Mouse (Mus musculus): ENCODE data around the gene Tubb5. TPM values are rescaled to one million over a fixed set of nuclear protein-coding genes. Genes with fewer than 3 reads are reported as not detected.

Gene Tubb5
- polyA plus RNA-seq, 1 experiment from 2014 or later, result 1,042 TPM

DNA sequence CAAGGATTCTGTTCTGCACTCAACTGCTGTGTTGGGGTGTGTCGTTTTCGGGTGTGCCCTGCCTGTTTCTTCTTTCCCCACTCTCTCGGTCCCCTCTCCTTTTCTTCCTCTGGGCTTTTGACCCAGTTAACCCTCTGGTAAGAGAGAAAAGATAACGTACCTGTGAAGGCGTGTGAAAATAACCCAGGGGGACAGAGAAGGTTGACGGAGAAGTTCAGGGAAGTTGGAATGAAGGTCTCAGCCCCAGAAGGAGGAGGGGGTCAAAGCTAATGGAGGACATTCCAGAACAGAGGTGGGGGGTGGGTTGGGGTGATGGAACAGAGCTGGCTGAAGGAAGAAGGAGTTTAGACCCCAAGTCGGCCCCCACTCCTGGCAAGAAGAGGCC is 30.8 kb upstream of the Tubb5 start:
- Histone ChIP-seq H3K9ac (peak overlapping the region; percentile 79), H3K4me2 (peak overlapping the region; percentile 90), H3K27me3 (no peaks in the 10 kb centered on the region), H3K9me3 (no peaks in the 10 kb centered on the region), H3K27ac (peak overlapping the region; percentile 99), H3K4me1 (peaks cover 57% of the 10 kb centered on the region), H3K36me3 (peaks cover 6% of the 10 kb centered on the region), H3K4me3 (peak overlapping the region; percentile 73)
- 2% methylated on average over 7 of the region's 7 CpGs for WGBS
- ATAC-seq (ENCODE audit: borderline replicate concordance, extremely low read depth, low FRiP score, low TSS enrichment), result no peak

DNA sequence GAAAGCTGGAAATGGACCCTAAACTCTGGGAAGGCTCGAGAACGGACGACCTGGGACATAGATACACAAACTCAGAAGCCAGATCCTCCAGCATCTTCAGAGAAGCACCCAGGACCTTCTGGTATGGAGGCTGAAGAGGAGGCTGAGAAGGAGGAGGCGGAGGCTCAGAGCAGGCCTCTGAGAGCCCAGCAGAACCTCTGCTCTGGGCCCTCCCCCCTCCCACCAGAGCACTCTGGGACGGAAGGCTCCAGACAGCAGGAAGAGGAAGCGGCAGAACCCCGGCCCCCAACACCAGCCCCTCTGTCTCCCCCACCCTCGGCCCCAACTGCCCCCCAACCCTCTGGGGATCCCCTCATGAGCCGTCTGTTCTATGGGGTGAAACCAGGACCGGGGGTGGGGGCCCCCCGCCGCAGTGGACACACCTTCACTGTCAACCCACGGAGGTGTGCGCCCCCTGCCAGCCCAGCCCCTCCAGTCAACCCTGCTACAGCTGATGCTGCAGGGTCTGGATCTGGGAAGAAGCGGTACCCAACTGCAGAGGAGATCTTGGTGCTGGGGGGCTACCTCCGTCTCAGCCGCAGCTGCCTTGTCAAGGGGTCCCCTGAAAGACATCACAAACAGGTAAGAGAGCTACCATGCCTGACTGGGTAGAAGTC is 30.2 kb upstream of the Tubb5 start:
- Histone ChIP-seq H3K4me2 (peak overlapping the region; percentile 90), H3K27me3 (no peaks in the 10 kb centered on the region), H3K9ac (peak overlapping the region; percentile 79), H3K27ac (peak overlapping the region; percentile 99), H3K4me3 (peak overlapping the region; percentile 73), H3K36me3 (peaks cover 5% of the 10 kb centered on the region), H3K9me3 (no peaks in the 10 kb centered on the region), H3K4me1 (peaks cover 52% of the 10 kb centered on the region)
- WGBS, result 17% methylated on average over 17 of the region's 17 CpGs
- ATAC-seq (ENCODE audit: borderline replicate concordance, extremely low read depth, low FRiP score, low TSS enrichment), result no peak

DNA sequence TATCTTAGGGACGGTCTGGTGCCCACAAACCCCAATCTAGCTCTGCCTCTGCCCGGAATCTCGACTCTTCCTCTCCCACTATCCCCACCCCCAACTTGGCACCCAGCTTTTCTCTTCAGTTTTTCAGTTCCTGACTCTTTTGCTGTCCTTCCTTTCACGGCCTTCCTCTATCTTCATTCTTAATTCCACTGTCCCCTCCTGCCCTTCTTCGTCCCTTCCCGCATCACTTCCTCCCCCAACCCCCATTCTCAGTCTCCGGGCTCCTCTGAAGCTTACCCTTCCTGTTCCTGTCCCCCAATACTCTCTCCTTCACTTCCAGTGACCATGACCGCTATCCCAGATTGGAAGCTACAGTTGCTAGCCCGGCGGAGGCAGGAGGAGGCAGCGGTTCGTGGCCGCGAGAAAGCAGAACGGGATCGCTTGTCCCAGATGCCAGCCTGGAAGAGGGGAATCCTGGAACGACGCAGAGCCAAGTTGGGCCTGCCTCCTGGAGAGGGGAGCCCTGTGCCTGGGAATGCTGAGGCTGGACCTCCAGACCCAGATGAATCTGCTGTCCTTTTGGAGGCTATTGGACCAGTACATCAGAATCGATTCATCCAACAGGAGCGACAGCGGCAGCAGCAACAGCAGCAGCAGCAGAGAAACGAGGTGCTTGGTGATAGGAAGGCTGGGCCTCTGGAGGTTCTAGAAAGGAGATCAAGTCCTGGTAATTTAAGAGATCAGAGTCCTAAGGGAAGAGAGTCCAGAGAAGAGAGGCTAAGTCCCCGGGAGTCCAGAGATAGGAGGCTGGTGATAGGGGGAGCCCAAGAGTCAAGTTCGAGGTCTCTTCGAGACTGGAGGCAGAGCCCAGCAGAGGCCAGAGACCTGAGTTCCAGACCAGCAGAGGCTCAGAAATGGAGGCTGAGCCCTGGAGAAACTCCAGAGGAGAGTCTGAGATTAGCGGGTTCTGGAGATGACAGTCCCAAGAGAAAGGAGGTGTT is 29.1 kb upstream of the Tubb5 start:
- Histone ChIP-seq H3K27ac (peak overlapping the region; percentile 99), H3K27me3 (no peaks in the 10 kb centered on the region), H3K4me1 (peaks cover 46% of the 10 kb centered on the region), H3K9me3 (no peaks in the 10 kb centered on the region), H3K36me3 (peaks cover 5% of the 10 kb centered on the region), H3K4me2 (peak overlapping the region; percentile 90), H3K9ac (peak overlapping the region; percentile 79), H3K4me3 (peak overlapping the region; percentile 73)
- no peak for ATAC-seq (ENCODE audit: borderline replicate concordance, extremely low read depth, low FRiP score, low TSS enrichment)
- 4% methylated on average over 26 of the region's 26 CpGs for WGBS

DNA sequence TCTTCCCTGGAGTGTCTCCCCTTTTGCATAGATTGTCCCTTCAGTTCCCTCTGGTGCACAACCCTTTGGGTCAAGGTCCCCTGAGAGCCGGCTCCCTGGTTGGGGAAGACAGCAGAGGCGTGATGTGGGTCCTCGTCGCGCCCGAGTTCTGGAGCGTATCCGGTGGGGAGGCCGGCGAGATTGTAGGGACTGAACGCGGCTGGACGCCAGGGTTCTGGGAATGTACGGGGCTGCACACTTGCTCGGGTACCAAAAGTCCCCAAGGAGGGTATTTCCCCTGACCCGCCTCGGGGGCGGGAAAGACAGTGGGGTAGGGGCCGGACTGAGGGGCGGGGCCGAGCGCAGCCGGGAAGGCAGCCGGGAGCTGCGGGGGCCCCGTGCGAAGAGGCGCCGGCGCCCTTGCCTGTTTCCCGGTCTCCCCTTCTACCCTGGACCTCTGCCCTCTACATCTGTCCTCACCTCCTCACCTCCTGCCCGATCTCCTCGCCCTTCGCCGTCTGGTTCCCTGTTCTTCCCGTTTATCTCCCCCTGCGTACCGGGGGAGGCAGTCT is 28.2 kb upstream of the Tubb5 start:
- peak overlapping the region; percentile 90 for H3K4me2 ChIP-seq
- H3K9ac ChIP-seq, result peak overlapping the region; percentile 79
- under 1% methylated on average over 38 of the region's 38 CpGs for WGBS
- peak overlapping the region; percentile 99 for H3K27ac ChIP-seq
- peak overlapping the region; percentile 73 for H3K4me3 ChIP-seq
- no peaks in the 10 kb centered on the region for H3K27me3 ChIP-seq
- H3K36me3 ChIP-seq, result peaks cover 4% of the 10 kb centered on the region
- peaks cover 47% of the 10 kb centered on the region for H3K4me1 ChIP-seq
- peak; percentile 66 for ATAC-seq (ENCODE audit: borderline replicate concordance, extremely low read depth, low FRiP score, low TSS enrichment)
- H3K9me3 ChIP-seq, result no peaks in the 10 kb centered on the region

DNA sequence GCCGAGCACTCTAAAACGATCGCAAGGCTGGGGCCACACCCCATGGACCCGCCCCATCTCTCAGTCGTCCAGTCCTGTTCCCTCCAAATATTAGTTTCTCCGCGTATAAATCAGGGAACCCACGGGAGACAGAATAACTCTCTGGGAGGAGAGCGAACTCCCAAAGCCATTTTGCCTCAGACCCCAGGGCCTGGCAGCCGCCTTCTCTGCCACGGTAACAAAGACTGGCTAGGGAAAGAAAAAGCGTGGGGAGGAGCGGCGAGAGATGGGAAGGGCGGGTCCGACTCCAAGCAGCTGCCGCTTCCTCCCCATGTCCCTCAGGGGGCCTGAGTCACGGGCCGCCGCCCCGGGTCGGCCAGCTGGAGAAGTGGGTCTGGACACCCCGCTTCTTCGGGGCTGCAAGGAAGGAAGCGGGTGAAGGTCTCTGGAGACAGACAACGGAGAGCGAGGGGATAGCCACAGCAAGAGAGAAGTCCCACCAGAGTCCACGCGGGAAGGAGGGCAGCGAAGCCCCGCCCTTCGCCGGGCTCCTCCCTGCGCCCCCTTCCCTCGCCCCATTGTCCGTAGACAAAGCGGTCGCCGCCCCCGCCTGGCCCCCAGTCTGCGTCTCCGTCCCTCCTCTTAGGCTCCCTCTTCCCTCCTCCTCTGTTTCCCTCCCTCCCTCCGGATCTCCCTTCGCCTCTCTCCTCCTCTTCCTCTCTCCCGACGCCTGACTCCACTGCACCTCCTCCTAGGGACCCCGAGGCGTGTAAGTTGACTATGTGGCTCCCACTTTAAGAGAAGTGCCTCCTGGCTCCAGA is 27.6 kb upstream of the Tubb5 start, which contains the start of gene Ppp1r18:
Ppp1r18 (plus strand) TSS at position 113 of the 800 bp plus-strand sequence.
- H3K27ac ChIP-seq, result peak within 1 kb of the TSS; percentile 99
- H3K27me3 ChIP-seq, result no peaks in the 10 kb centered on the region
- under 1% methylated on average over 48 of the region's 48 CpGs for WGBS
- peak within 1 kb of the TSS; percentile 90 for H3K4me2 ChIP-seq
- H3K4me3 ChIP-seq, result peak within 1 kb of the TSS; percentile 73
- no peaks in the 10 kb centered on the region for H3K36me3 ChIP-seq
- ATAC-seq (ENCODE audit: borderline replicate concordance, extremely low read depth, low FRiP score, low TSS enrichment), result peak; percentile 73
- peaks cover 48% of the 10 kb centered on the region for H3K4me1 ChIP-seq
- no peaks in the 10 kb centered on the region for H3K9me3 ChIP-seq
- H3K9ac ChIP-seq, result peak within 1 kb of the TSS; percentile 79

DNA sequence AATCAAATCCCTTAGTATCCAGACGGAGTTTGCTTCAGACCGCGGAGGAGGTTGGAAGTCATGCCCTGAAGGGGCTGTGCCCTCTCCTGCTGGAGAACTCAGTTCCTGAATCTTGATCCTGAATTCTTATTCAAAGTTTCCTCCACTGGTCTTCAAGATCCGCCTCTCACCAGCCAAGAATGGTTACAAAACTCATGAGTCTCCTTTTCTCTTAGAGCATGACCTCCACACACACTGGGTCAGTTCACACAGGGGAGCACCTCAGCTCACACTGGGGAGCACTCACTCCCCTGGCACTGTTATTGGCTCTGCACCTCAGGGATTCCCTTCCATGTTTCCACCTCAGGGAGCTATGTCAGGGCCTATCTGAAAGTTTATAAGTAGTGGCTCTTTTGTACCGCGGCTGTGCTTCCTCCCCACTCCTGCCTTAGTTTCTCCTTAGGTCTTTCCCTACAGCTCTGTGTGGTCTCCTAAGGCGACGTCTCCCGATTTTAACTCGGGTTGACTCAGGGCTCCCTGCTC is 26.8 kb upstream of the Tubb5 start:
- Histone ChIP-seq H3K4me3 (peak overlapping the region; percentile 73), H3K9me3 (no peaks in the 10 kb centered on the region), H3K36me3 (no peaks in the 10 kb centered on the region), H3K4me1 (peaks cover 42% of the 10 kb centered on the region), H3K27ac (peak overlapping the region; percentile 99), H3K27me3 (no peaks in the 10 kb centered on the region), H3K9ac (peak overlapping the region; percentile 79), H3K4me2 (peak overlapping the region; percentile 90)
- 22% methylated on average over 10 of the region's 10 CpGs for whole genome bisulfite sequencing
- no peak for ATAC-seq (ENCODE audit: borderline replicate concordance, extremely low read depth, low FRiP score, low TSS enrichment)

DNA sequence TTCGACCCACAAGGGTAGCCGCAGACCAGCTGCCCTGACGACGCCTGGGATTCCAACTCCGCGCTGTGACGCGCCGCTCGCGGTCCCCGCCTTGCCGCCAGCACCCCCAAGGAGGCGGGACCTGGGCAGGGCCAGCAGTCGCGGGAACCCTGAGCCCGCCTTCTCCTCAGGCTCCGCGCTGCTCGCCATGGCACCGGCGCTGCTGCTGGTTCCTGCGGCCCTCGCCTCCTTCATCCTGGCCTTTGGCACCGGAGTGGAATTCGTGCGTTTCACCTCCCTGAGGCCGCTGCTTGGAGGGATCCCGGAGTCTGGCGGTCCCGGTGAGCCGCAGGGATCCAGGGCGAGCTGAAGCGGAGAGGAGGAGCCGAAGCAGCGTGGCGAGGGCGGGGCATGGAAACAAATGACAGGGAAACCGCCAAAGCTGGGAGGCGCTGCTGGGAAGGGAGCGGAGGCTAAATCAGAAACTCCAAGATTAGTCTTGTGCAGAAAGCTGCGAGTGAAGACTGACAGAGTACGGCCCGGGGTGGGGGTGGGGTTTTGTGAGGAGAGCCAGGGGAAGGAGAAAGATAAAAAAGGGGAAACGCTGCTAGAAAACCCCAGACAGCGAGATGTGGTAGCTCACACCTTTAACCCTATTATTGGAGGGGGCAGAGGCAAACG is 23.2 kb upstream of the Tubb5 start, which contains the start of gene Nrm:
Nrm (plus strand) TSS at position 121 of the 660 bp plus-strand sequence.
- Histone ChIP-seq H3K4me2 (peak within 1 kb of the TSS; percentile 74), H3K36me3 (peaks cover 24% of the 10 kb centered on the region), H3K9ac (peak within 1 kb of the TSS; percentile 73), H3K4me1 (peaks cover 16% of the 10 kb centered on the region), H3K27me3 (no peaks in the 10 kb centered on the region), H3K4me3 (peak within 1 kb of the TSS; percentile 77), H3K27ac (peak within 1 kb of the TSS; percentile 95), H3K9me3 (no peaks in the 10 kb centered on the region)
- ATAC-seq (ENCODE audit: borderline replicate concordance, extremely low read depth, low FRiP score, low TSS enrichment), result peak; percentile 90
- WGBS, result under 1% methylated on average over 47 of the region's 47 CpGs

DNA sequence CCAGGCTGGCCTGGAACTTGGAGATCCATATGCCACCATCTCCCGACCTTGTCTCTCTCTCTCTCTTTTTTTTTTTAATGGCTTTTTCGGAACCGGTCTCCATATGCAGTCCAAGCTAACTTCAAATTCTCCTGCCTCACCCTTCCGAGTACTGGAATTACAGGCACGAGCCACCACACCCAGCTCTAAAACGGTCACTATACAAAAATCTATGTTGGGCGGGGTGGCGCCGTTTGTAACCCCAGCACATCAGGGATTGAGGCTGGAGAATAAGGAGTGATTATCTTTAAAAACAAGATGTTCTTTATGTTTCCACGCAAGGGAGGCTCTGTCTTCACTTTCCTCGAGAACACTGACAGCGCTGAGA is 22.7 kb upstream of the Tubb5 start:
- peaks cover 24% of the 10 kb centered on the region for H3K36me3 ChIP-seq
- peak overlapping the region; percentile 73; the same call in 1 of the 2 replicates for H3K9ac ChIP-seq
- peak overlapping the region; percentile 77 for H3K4me3 ChIP-seq
- peak overlapping the region; percentile 95 for H3K27ac ChIP-seq
- 3% methylated on average over 12 of the region's 12 CpGs for WGBS
- no peaks in the 10 kb centered on the region for H3K9me3 ChIP-seq
- peak overlapping the region; percentile 74 for H3K4me2 ChIP-seq
- H3K4me1 ChIP-seq, result peaks cover 16% of the 10 kb centered on the region
- no peak for ATAC-seq (ENCODE audit: borderline replicate concordance, extremely low read depth, low FRiP score, low TSS enrichment)
- no peaks in the 10 kb centered on the region for H3K27me3 ChIP-seq

DNA sequence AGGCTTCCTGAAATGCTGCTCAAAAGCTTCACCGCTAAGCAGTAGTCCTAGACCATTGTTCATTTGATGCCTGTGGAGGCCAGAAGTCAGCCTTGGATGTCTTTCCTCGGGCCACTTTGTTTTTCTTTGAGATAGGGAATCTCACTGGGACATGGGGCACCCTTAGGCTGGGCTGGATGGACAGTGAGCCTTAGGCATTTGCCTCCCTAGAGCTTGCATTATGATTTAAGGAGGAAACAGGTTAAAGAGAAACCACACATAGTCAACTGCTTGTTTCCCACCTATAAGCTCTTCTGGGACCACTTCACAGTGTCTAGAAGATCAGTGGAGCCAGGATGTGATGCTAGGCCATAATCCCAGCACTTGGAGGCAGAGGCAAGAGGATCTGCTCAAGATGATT is 21.7 kb upstream of the Tubb5 start:
- Histone ChIP-seq H3K4me3 (no peak overlapping the region), H3K4me2 (no peak overlapping the region), H3K27ac (no peak overlapping the region), H3K9me3 (no peaks in the 10 kb centered on the region), H3K36me3 (peaks cover 26% of the 10 kb centered on the region), H3K27me3 (no peaks in the 10 kb centered on the region), H3K9ac (no peak overlapping the region), H3K4me1 (peaks cover 14% of the 10 kb centered on the region)
- 58% methylated on average over 2 of the region's 2 CpGs for WGBS
- no peak for ATAC-seq (ENCODE audit: borderline replicate concordance, extremely low read depth, low FRiP score, low TSS enrichment)

DNA sequence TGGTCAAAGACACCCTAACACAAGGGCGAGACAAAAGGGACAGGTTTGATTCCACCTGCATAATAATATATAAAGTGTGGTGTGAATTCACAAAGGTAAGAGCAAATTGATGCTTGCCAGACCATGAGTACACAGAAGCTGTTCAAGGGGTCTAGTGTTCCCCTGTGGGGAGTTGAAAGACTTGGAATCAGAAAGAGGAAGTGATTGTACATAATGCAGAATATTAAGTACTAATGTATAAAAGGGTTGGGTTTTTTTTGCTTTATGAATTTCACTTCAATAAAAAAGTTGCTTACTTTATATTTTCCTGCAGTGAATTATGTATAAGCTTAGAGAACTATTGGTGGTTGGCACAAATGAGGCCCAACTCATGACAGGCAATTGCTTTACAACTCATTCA is 21.3 kb upstream of the Tubb5 start:
- Histone ChIP-seq H3K9me3 (no peaks in the 10 kb centered on the region), H3K36me3 (peaks cover 31% of the 10 kb centered on the region), H3K4me1 (peaks cover 9% of the 10 kb centered on the region), H3K4me3 (no peak overlapping the region), H3K9ac (no peak overlapping the region), H3K4me2 (no peak overlapping the region), H3K27ac (no peak overlapping the region), H3K27me3 (no peaks in the 10 kb centered on the region)
- ATAC-seq (ENCODE audit: borderline replicate concordance, extremely low read depth, low FRiP score, low TSS enrichment), result no peak
- WGBS, result 89% methylated on average over 1 of the region's 1 CpGs

Data from lung, embryonic 15.5 days (tissue).